Mouse (Mus musculus): ENCODE data around the gene Klhdc10.

DNA sequence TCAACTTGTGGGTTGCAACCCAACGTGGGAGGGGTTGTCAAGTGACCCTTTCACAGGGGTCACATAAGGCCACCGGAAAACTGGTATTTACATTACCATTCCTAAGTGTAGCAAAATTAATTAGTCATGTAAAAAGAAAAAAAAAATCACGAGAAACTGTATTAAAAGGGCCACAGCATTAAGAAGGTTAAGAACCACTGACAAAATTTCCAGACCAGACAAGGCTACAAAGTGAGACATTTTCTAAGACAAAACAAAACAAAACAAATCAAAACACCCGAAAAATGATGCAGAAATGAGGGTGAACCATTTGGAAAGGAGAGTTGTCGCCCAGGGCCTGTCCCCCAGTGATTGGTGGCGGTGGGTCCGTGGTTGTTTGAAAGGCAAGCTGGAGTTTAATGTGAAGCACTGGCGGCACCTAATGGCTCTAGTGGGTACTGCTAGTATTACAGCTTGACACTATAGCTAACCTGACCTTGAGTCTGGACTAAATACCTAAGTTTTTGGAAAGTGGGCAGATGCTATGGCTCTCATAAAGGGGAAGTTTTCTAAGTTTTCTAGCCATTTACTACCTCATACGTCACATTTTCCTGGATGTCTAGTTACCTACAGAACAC, 44.0 kb upstream of the Klhdc10 start:
- peak; percentile 79; the same call in 1 of the 2 replicates for TF ChIP-seq CTCF (IDR thresholded peaks at IDR 0.05; ENCODE audit: extremely low read depth, insufficient read depth, insufficient read length, insufficient replicate concordance)
- TF ChIP-seq POLR2A (IDR thresholded peaks at IDR 0.05; ENCODE audit: low read depth, low read length) = no peak

Measured in spleen, adult 2 months (tissue).